Mouse (Mus musculus) heart, postnatal 0 days (tissue): ENCODE results near the gene Myo18b.

Source experiments
- CTCF ChIP-seq: IDR thresholded peaks from 2 replicates; pipeline ENCODE4 v1.5.1; 2016; ENCODE audit warnings: antibody characterized with exemption, control low read depth, low read depth
- EP300 ChIP-seq: IDR thresholded peaks from 2 replicates; pipeline ENCODE4 v1.6.1; 2016; ENCODE audit warnings: antibody characterized with exemption, low read depth

DNA sequence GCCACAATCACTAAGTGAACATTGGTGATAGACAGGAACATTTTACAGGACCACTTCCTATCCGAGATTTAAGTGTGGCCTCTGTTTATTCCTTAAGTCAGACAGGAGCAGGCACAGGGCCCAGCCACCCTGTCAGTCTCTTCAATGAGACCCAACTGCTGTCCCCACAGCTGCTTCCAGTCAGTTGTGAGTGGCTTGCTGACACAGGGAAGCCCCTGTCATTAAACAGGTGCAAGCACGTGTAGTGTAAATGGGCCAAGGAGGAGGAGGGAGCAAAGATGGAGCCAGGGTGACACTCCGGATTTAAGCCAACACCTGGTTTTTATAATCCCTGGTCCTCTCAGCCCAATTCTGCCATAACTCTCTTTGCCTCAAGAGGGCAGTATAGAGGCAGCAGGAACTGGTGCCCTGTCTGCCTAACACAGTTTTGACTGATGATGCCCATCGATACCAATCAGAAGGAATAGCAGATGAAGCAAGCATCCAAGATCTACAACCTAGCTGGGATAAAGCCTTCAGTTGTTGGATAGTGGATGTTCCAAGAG lies 19.2 kb downstream of the Myo18b start:
- peak; percentile 87 for TF ChIP-seq CTCF
- no peak for TF ChIP-seq EP300
